Mouse (Mus musculus) 416B (cell line): ENCODE measurements at regions not wholly inside any gene's neighbourhood (a gene's known extent, or its start where the extent isn't known, plus 50 kb on each side); places are given as distances from the start of the nearest gene placed in this dataset.
"Not testable (repeated sequence)": the region's sequence is repeated elsewhere in the genome, so short reads cannot be mapped to it uniquely, and the experiment has no call there.

Source experiments
- DNase-seq: peaks from one replicate; pipeline ENCODE4 v3.0.0; 2011; ENCODE audit warnings: low read depth

- DNase-seq, result peak; percentile 5
Observed at GRCm38 (mm10) chrX:50501181-50501580, 72.9 kb upstream of the Olfr1324 start.

GRCm38 (mm10) chrX:50490477-50490967, 62.2 kb upstream of the Olfr1324 start:
- DNase-seq, result not testable (repeated sequence)
